Mouse (Mus musculus) liver, embryonic 16.5 days (tissue): ENCODE data around the gene Nat8f4. TPM values are rescaled to one million over a fixed set of nuclear protein-coding genes. Genes with fewer than 3 reads are reported as not detected.
"Not testable (repeated sequence)": the region's sequence is repeated elsewhere in the genome, so short reads cannot be mapped to it uniquely, and the experiment has no call there.

Experiments
- ATAC-seq: fragments of 200-750 bp; cut with Nextera tagmentation; 2 replicates; pipeline ENCODE4 v1.8.0; 2017; ENCODE audit warnings: low read depth, mild to moderate bottlenecking, moderate number of reproducible peaks, moderate library complexity
- H3K27ac ChIP-seq: fragments of 300-500 bp; sonication (generic); 2 replicates; pipeline ENCODE4 v1.5.1; 2014; ENCODE audit warnings: mild to moderate bottlenecking, low read length
- H3K27me3 ChIP-seq: fragments of 300-500 bp; sonication (generic); 2 replicates; pipeline ENCODE4 v1.6.1; 2014; ENCODE audit warnings: low read depth, low read length, mixed read lengths; ENCODE audit not compliant: control insufficient read depth, insufficient read depth
- H3K36me3 ChIP-seq: fragments of 300-500 bp; sonication (generic); 2 replicates; pipeline ENCODE4 v1.6.1; 2014; ENCODE audit warnings: mild to moderate bottlenecking; ENCODE audit not compliant: control insufficient read depth, insufficient read depth
- H3K4me1 ChIP-seq: fragments of 300-500 bp; sonication (generic); 2 replicates; pipeline ENCODE4 v1.6.1; 2014; ENCODE audit warnings: low read depth, low read length, mixed read lengths; ENCODE audit not compliant: control insufficient read depth
- H3K4me2 ChIP-seq: fragments of 300-500 bp; sonication (generic); 2 replicates; pipeline ENCODE4 v1.6.1; 2014; ENCODE audit warnings: low read depth, low read length, mixed read lengths
- H3K4me3 ChIP-seq: fragments of 300-500 bp; sonication (generic); 2 replicates; pipeline ENCODE4 v1.5.1; 2014; ENCODE audit warnings: low read depth, mild to moderate bottlenecking, low read length
- H3K9ac ChIP-seq: fragments of 300-500 bp; sonication (generic); 2 replicates; pipeline ENCODE4 v1.6.1; 2014; ENCODE audit warnings: low read depth, low read length
- H3K9me3 ChIP-seq: fragments of 300-500 bp; sonication (generic); replicated peaks from 2 replicates; pipeline ENCODE4 v1.6.1; 2016; ENCODE audit warnings: low read length; ENCODE audit not compliant: control insufficient read depth
- WGBS: fragments of 180-500 bp; shearing (Covaris S2); extraction: QIAGEN DNeasy Blood & Tissue Kit; methylation state at CpG from one replicate; pipeline ENCODE4 v1.1.7; 2014; ENCODE audit not compliant: insufficient replicate concordance; 5-methylcytosine and 5-hydroxymethylcytosine counted together
- polyA plus RNA-seq: library from polyadenylated mRNA; unstranded; fragments of >200 nt; fragmentation: Nextera tagmentation; extraction: Ambion mirVana; gene quantifications from 2 replicates; pipeline ENCODE4 v1.2.1, GENCODE M21; 2015

Nat8f4 gene
- 1.7 and 2.0 TPM in 2 replicates for polyA plus RNA-seq

DNA sequence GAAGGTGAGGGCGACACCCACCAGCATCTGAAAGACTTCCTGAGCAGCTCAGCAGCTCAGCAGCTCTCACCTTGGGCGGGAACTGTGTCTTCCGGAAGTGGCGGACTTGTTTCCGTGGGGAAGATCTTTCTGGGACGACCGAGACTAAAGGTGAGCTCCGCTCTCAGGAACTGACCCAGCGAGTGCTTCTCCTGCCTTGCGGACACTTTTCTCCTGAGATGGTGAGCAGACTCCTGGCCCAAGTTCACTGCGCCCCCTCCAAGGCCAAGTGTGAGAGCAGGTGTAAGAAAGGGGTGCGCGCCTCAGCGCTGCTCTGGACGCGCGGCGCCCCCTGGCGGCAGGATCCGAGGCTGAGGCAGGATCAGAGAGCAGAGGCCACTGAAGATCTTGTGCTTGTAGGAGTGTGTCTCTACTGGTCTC lies at the start of gene Nat8f4:
Nat8f4 (minus strand) TSS at position 243 of the 420 bp plus-strand sequence.
- not testable (repeated sequence) for H3K9me3 ChIP-seq, H3K9ac ChIP-seq, H3K27ac ChIP-seq, H3K36me3 ChIP-seq, H3K27me3 ChIP-seq, H3K4me1 ChIP-seq
- Histone ChIP-seq H3K4me3 (peak within 1 kb of the TSS; percentile 55), H3K4me2 (peak within 1 kb of the TSS; percentile 48)
- 11% methylated on average over 20 of the region's 20 CpGs for WGBS
- peak; percentile 71 for ATAC-seq

- WGBS, result 80% methylated on average over 6 of the region's 6 CpGs
- peaks cover 69% of the 10 kb centered on the region for H3K36me3 ChIP-seq
- no peaks in the 10 kb centered on the region for H3K9me3 ChIP-seq
- no peaks in the 10 kb centered on the region for H3K4me1 ChIP-seq
- no peak overlapping the region for H3K27ac ChIP-seq
- H3K4me2 ChIP-seq, result no peak overlapping the region
- H3K9ac ChIP-seq, result no peak overlapping the region
- no peak overlapping the region for H3K4me3 ChIP-seq
- H3K27me3 ChIP-seq, result no peaks in the 10 kb centered on the region
- ATAC-seq, result no peak
Measured at GRCm38 (mm10) chr6:85948549-85948948, 43.9 kb upstream of the Nat8f4 start.

DNA sequence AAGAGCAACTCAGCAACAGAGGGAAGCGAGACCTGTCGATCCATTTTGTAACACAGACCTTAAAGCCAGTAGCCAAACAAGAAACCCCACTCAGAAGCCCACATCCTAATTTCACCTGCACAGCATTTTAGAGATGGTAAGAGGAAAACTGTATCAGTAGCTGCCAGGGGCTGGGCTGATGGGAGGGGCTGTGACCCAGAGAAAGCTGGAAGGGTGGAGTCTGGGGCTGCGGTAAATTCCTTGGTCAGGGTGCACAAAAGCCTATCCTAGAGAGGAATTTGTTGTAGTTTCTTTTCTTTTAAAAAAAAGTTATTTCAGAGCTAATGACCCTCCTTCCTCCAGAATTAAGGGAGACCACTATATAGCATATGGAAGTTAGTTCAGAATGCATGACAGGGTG lies 37.8 kb upstream of the Nat8f4 start:
- Histone ChIP-seq H3K4me3 (no peak overlapping the region), H3K27ac (no peak overlapping the region), H3K9me3 (no peaks in the 10 kb centered on the region), H3K36me3 (peaks cover 24% of the 10 kb centered on the region), H3K4me2 (no peak overlapping the region), H3K27me3 (no peaks in the 10 kb centered on the region), H3K9ac (no peak overlapping the region), H3K4me1 (peaks cover 4% of the 10 kb centered on the region)
- WGBS, result 74% methylated on average over 3 of the region's 3 CpGs
- ATAC-seq, result no peak

DNA sequence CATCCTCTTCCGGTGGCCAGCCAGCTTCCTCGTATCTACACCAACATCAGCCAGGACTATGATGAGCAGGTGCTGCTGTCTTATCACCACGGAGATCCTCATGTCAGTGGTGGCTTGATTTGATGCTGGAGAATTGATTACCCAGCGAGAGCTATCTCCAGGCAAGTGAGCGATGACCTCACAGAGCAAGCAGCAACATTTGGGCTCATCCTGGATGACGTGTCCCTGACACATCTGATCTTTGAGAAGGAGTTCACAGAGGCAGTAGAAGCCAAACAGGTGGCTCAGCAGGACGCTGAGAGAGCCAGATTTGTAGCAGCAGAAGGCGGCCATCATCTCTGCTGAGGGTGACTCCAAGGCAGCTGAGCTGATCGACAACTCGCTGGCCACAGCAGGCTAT lies 34.0 kb upstream of the Nat8f4 start:
- no peak for ATAC-seq

DNA sequence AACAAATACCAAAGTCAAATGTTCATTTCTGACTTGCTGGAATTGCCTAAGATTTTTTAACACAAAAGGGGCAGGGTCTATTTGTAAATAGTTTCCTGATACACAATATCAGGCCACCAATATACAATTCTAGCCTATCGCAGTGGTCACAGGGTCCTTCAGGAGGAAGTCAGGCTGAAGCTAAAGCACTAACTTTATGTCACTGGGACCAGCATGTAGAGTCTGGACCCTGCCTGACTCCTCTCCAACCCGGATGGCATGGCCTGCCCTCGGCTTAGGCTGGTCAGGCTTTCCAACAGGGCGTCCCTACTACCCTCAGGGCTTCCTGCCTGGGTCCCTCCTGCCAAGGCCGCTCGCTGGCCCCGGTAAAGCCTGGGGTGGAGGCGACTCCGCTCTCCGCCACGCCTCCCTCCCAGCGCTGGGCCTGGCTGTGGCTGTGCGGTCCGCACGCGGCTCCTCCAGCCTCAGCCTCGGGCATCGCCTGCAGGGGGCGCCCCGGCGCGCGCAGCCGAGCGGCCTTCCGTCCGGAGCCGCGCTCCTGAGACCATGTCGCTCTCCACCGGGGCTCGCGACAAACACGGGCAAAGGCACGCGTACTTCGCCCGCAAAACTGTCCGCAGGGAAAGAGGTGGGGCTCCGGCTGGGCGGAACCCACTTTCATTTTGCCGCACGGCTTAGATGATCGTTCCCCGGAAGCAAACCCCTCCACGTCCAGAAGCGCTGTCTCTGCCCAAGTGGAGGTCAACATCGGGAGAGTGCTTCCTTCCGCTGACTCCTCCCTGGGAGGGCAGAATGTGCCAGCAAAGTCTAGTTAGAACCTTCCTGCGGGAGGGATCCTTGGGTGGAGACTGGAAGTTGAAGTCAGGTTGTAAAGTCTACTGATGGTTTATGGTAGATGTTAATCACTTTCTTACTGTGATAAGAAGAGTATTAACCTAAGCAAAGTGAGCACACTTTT lies 32.1 kb upstream of the Nat8f4 start:
- peak; percentile 95 for ATAC-seq
- not testable (repeated sequence) for H3K36me3 ChIP-seq, H3K9me3 ChIP-seq, H3K27me3 ChIP-seq, H3K4me1 ChIP-seq
- WGBS, result under 1% methylated on average over 50 of the region's 50 CpGs
- H3K27ac ChIP-seq, result peak overlapping the region; percentile 82
- peak overlapping the region; percentile 78 for H3K4me2 ChIP-seq
- H3K4me3 ChIP-seq, result peak overlapping the region; percentile 70
- peak overlapping the region; percentile 69 for H3K9ac ChIP-seq

More for the DNA sequence above, 34.0 kb upstream of the Nat8f4 start:
- Histone ChIP-seq H3K27me3 (no peaks in the 10 kb centered on the region), H3K4me3 (no peak overlapping the region), H3K9ac (no peak overlapping the region), H3K4me2 (no peak overlapping the region), H3K9me3 (no peaks in the 10 kb centered on the region), H3K27ac (no peak overlapping the region), H3K36me3 (peaks cover 3% of the 10 kb centered on the region), H3K4me1 (peaks cover 11% of the 10 kb centered on the region)
- WGBS, result 68% methylated on average over 10 of the region's 10 CpGs

DNA sequence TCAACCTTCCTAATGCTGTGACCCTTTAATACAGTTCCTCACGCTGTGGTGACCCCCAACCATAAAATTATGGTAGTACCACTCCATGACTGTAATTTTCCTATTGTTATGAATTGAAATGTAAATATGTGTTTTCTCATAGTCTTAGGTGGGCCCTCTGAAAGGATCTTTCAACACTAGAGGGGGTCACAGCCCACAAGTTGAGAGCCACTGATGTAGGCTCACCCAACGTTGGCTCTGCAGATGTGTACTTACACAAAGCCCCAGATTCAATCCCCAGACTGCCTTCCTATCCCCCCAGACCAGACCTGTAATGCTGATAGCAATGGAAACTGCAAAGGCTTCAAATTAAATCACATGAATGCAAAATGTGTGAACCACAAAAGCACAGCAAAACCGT lies 31.0 kb upstream of the Nat8f4 start:
- Histone ChIP-seq H3K4me2 (no peak overlapping the region), H3K27ac (no peak overlapping the region), H3K9ac (no peak overlapping the region), H3K4me1 (peaks cover 9% of the 10 kb centered on the region), H3K36me3 (no peaks in the 10 kb centered on the region), H3K9me3 (no peaks in the 10 kb centered on the region), H3K27me3 (no peaks in the 10 kb centered on the region), H3K4me3 (no peak overlapping the region)
- no peak for ATAC-seq
- WGBS, result 50% methylated on average over 3 of the region's 3 CpGs

DNA sequence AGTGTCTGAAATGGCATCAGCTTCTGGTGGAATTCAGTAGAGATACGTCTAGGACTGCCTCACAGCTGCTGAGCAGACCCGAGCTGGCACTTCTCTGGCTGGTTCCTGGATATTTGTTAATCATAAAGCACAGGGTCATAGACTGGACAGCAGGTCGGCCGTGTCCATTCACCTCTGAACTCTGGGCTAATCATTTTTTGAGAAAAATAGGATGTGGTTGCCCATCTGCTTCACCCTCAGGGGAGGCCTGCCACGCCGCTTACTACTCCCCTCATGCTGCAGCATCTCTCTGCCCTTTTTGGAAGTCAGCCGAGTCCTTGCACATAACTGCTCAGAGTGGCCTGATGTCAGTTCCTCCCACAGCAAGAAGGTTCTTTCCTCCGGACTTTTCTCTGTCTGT lies 29.4 kb upstream of the Nat8f4 start:
- Histone ChIP-seq H3K9me3 (no peaks in the 10 kb centered on the region), H3K4me1 (peaks cover 9% of the 10 kb centered on the region), H3K27me3 (no peaks in the 10 kb centered on the region), H3K9ac (no peak overlapping the region), H3K4me3 (no peak overlapping the region), H3K4me2 (no peak overlapping the region), H3K36me3 (no peaks in the 10 kb centered on the region), H3K27ac (no peak overlapping the region)
- ATAC-seq, result no peak
- WGBS, result 62% methylated on average over 8 of the region's 8 CpGs

- ATAC-seq, result peak; percentile 85
- no peaks in the 10 kb centered on the region for H3K27me3 ChIP-seq
- no peak overlapping the region for H3K4me2 ChIP-seq
- no peaks in the 10 kb centered on the region for H3K4me1 ChIP-seq
- H3K9ac ChIP-seq, result no peak overlapping the region
- H3K9me3 ChIP-seq, result no peaks in the 10 kb centered on the region
- H3K27ac ChIP-seq, result peak overlapping the region; percentile 79
- peaks cover 2% of the 10 kb centered on the region; the same call in 1 of the 2 replicates for H3K36me3 ChIP-seq
- H3K4me3 ChIP-seq, result no peak overlapping the region
- WGBS, result 39% methylated on average over 1 of the region's 1 CpGs
Measured at GRCm38 (mm10) chr6:85929312-85929711, 24.6 kb upstream of the Nat8f4 start.
